Mouse (Mus musculus): ENCODE measurements around the gene Rapgef4.

Rapgef4 gene

GRCm38 (mm10) chr2:72026506-72026905 lies 45.5 kb downstream of the Rapgef4 start:
- no peak for DNase-seq (ENCODE audit: extremely low read depth, low read depth, low spot score)

- no peak for DNase-seq (ENCODE audit: extremely low read depth, low read depth, low spot score)
Measured at GRCm38 (mm10) chr2:72029081-72029480, 48.0 kb downstream of the Rapgef4 start.

DNA sequence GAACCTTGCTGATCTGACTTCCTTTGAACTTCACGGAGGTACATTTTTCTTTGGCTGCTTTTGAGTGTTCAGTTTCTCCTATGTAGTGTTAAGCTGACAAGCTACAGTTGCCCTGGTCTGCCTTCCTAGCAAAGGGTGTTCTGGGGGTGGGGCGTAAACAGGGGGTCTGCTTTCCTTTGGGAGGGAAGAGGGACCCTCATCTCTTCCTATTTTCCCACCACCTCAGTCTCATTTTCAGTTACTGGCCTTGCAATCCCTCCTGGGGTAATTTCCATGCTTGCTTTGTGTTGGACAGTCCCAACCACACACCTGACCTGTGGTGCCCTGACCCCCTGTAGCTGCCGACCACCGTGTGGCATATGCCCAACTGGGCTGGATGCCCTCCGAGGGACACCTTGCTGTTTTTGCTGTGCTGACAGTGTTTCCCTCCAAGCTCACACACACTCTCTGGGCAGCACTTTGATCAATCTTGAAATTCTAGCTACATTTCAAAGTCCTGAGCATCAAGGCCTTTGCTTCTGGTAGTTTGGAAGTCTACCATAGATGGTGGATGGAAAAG lies 48.6 kb downstream of the Rapgef4 start:
- DNase-seq (ENCODE audit: extremely low read depth, low read depth, low spot score) = no peak

DNA sequence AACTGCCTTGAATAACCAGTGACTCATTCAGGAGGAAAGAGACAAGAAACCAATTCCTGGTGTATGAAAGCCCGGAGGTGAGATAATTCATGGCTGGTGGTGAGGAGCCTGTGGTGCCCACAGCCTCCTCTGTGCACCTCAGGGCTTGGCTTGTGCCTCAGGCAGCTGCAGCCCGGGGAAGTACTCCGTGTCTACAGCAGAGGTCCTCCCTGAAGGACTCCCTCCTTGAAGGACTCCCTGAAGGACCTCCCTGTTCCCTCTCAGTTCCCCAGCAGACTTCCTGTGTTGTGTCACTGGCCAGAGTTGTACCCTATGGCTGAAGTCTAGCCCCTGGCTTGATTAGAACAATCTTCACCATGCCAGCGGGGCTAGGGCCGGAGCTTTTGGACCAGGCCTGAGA lies 50.7 kb downstream of the Rapgef4 start:
- no peak for DNase-seq (ENCODE audit: extremely low read depth, low read depth, low spot score)

DNA sequence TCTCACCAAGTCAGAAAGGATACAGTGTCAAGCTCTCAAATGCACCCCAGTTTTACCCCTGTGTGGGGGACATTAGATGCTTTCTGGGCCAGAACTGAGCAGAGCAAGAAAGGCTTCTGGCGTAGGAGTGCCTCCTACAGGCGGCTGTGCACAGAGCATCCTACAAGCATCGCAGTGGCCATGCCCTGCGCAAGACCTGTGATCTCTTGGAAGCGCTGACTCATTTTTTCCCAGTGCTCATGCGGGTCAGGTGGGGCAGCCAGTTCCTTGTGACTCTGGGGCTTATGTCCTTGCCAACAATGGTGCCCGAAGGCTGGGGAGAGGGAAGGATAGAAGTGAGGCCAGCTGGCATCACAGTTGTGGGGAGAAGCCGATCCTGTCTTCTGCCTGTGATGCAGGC lies 54.6 kb downstream of the Rapgef4 start:
- no peak for DNase-seq (ENCODE audit: extremely low read depth, low read depth, low spot score)

DNA sequence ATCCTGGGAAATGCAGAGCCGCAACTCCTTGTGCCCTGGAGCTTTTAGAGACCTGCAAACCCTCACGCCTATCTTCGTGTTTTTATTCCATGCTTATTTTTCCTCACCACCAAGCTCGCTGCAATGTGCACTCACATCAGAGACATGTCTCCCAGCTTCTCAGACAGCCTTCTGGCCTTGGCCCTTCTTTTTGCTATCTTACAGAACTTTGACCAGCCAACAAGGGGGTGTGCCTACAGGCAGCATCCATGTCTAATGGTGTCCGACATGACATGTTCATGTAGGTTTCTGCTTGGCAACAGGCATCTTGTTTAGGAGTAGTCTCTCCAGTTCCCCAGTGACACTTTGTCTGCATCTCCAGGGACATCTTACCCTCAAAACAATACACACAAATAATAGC lies 56.3 kb downstream of the Rapgef4 start:
- DNase-seq (ENCODE audit: extremely low read depth, low read depth, low spot score) = no peak

DNA sequence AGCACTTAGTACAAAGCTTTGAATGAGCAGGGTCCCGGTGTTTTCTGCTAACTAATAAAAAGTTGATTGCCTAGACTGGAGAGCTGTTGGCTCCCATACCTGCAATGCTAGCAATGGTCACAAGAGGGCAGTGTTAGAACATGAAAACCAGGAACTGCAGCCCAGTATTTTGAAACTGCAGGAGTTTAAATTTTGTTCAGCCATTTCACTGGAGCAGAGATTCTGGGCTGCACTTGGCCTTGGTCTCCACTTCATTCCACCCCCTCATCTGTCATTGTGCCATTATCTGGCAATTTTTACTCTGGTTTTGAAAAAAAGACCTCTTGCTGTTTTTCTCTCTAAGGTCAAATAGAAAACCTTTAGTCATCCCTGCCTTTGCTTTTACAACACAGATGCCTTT lies 57.2 kb downstream of the Rapgef4 start:
- no peak for DNase-seq (ENCODE audit: extremely low read depth, low read depth, low spot score)

- DNase-seq (ENCODE audit: extremely low read depth, low read depth, low spot score) = no peak
Measured at GRCm38 (mm10) chr2:72038651-72039251, 57.7 kb downstream of the Rapgef4 start.

DNA sequence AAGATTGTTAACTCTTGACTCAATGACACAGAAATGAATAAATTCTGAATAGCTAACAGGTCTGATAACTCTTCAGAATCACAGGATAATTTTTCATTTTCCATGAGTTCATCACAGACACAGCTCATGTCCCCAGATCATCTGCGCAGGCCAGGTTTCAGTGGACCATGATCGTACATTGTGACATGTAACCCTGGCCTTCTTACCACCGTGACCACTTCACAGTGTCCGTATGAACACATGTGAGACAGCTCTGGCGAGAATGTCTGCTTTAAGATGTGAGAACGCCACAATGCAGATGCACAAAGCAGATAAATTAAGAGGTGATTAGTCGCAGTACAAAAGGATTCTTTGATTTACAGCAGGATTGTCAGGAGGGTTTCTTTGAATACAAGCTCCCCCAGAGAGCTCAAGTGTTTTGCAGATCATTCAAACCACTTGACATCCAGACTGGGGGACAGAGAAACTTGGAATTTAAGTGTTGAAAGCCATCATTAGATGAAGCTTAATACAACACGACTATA lies 58.5 kb downstream of the Rapgef4 start:
- no peak for DNase-seq (ENCODE audit: extremely low read depth, low read depth, low spot score)

GRCm38 (mm10) chr2:72041087-72041486 lies 60.0 kb downstream of the Rapgef4 start:
- no peak for DNase-seq (ENCODE audit: extremely low read depth, low read depth, low spot score)

DNA sequence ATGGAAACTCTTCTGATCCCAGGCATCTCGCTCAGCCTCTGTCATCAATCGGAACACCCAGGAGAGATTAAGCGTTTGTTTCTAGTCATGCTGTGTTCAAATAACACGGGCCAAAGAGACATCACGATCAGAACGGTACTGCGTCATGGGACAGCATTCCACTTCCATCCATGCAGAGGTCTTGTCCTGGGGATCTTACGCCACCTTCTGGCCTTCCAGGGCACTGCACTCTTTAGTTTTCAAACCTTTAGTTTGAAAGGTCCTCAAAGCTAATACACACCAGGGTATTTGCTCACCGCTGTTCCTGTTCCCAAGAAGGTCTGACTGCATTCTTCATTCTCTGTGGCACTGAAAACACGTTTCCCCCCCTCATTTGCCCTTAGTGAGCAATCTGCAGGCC lies 61.1 kb downstream of the Rapgef4 start:
- no peak for DNase-seq (ENCODE audit: extremely low read depth, low read depth, low spot score)

GRCm38 (mm10) chr2:72044191-72044590 lies 63.2 kb downstream of the Rapgef4 start:
- no peak for DNase-seq (ENCODE audit: extremely low read depth, low read depth, low spot score)

DNA sequence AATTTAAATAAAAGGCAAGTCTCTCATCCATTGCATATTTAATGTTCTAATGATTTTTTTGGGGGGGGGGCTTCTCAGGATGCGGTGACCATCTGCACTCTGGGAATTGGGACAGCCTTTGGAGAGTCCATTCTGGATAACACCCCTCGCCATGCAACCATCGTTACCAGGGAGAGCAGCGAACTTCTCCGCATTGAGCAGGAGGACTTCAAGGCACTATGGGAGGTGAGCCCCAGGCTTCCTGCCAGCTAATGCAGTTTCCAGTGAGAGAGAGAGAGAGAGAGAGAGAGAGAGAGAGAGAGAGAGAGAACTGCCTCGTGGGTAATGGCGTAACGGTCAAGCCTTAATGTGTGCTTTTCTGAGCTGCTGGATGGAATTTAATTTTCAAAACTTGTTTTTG lies 64.0 kb downstream of the Rapgef4 start:
- no peak for DNase-seq (ENCODE audit: extremely low read depth, low read depth, low spot score)

GRCm38 (mm10) chr2:72045659-72046058 lies 64.6 kb downstream of the Rapgef4 start:
- no peak for DNase-seq (ENCODE audit: extremely low read depth, low read depth, low spot score)

- DNase-seq (ENCODE audit: extremely low read depth, low read depth, low spot score) = no peak
Measured at GRCm38 (mm10) chr2:72050451-72050850, 69.4 kb downstream of the Rapgef4 start.

GRCm38 (mm10) chr2:72054280-72054679 lies 73.2 kb downstream of the Rapgef4 start:
- DNase-seq (ENCODE audit: extremely low read depth, low read depth, low spot score) = no peak

GRCm38 (mm10) chr2:72054736-72055135 lies 73.7 kb downstream of the Rapgef4 start:
- no peak for DNase-seq (ENCODE audit: extremely low read depth, low read depth, low spot score)

DNA sequence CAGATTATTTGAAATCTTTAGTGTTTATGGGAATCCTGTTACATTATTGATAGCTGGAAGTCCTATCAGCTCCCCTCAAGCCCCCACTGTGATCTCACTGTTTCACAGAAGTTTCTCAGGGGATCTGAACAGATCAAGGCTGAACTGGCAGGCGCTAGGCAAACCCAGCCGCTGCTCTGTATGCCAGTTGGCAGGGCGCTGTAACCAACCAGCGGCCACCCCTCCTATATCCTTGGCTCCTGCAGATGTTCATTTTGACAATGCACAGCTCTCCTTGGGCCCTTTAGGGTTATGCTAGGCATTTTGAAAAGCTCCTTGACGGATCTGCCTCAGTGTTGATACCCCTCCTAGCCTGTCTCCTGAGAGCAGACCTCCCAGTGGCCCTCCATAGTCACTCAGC lies 74.4 kb downstream of the Rapgef4 start:
- no peak for DNase-seq (ENCODE audit: extremely low read depth, low read depth, low spot score)

DNA sequence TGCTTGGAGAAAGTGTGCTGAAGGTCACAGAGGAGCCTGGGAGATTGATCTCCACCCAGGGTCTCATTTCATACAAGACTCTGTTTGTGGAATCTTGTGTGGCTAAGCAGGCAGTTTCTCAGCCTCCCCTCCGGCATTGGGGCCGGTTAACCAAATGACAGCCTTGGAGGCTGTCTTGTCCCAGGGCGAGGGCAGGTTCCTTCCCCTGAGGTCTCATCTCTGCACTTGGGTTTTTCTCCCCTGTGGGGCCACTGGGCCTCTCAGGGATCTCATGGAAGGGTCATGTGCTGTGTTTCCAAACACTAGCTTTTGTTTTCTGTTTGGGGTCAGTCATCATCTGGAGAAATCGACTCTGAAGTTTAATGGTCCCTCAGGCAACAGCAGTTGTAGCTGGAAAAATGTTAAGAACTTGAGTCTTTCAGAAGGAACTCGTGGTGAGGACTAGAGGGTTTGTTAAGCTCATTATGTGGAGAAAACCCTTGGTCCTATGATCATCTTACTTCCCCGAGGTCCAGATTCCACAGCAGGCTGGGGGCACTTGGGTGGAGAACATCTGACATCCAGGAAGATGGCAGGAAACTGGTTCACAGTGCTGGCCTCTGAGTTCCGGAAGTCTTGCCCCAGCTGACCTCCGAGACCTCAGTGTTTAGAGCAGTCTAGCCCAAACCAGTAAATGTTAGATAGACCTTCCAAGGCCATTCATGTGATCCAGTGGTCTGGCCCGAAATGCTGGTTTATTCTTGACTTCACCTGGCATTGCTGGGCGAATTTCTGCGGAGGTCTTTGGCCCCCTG lies 75.2 kb downstream of the Rapgef4 start:
- DNase-seq (ENCODE audit: extremely low read depth, low read depth, low spot score) = no peak

DNA sequence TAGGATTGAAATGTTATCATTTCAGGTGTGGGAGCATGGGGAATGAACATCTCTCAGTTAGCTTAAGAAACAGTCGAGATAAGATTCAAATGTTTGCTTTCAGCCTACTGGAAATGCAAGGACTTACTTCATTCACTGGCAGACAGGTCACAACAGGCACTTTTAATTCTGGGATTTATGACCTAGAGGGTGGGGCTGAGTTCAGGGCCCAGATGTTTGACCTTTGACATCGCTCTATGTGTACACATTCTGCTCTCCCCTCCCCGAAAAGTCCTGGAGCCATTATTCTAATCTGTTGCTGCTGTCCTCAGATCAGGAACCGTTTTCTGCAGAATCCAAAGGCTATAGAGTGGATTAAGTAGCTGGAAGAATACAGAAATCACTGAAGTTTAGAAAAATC lies 81.9 kb downstream of the Rapgef4 start:
- no peak for DNase-seq (ENCODE audit: extremely low read depth, low read depth, low spot score)

GRCm38 (mm10) chr2:72068505-72068904 lies 87.5 kb downstream of the Rapgef4 start:
- DNase-seq (ENCODE audit: extremely low read depth, low read depth, low spot score) = no peak

- no peak for DNase-seq (ENCODE audit: extremely low read depth, low read depth, low spot score)
Measured at GRCm38 (mm10) chr2:72070086-72070485, 89.0 kb downstream of the Rapgef4 start.
